Mouse (Mus musculus) ES-Bruce4 (cell line): ENCODE results near the gene Anxa3.

Source experiments
- CTCF ChIP-seq: IDR thresholded peaks from one replicate; pipeline ENCODE4 v1.8.1; 2011; ENCODE audit warnings: low read depth, low read length
- EP300 ChIP-seq: IDR thresholded peaks from 2 replicates; pipeline ENCODE4 v1.6.1; 2011; ENCODE audit warnings: low read depth, low read length; ENCODE audit not compliant: insufficient read depth

- TF ChIP-seq CTCF (no peak), EP300 (no peak)
Measured at GRCm38 (mm10) chr5:96762021-96762420, 31.1 kb upstream of the Anxa3 start.
